Mouse (Mus musculus) limb, embryonic 12.5 days (tissue): ENCODE measurements around the gene Capn2. TPM values are rescaled to one million over a fixed set of nuclear protein-coding genes. Genes with fewer than 3 reads are reported as not detected.

Experiments
- ATAC-seq: fragments of 200-750 bp; cut with Nextera tagmentation; 2 replicates; pipeline ENCODE4 v1.8.0; 2017; ENCODE audit warnings: low read depth, moderate TSS enrichment; ENCODE audit not compliant: insufficient number of reproducible peaks, insufficient read depth, low FRiP score, low TSS enrichment
- H3K27ac ChIP-seq: fragments of 300-500 bp; sonication (generic); 2 replicates; pipeline ENCODE4 v1.5.1; 2016; ENCODE audit warnings: mild to moderate bottlenecking, moderate library complexity
- H3K27me3 ChIP-seq: fragments of 300-500 bp; sonication (generic); 2 replicates; pipeline ENCODE4 v1.6.1; 2016; ENCODE audit warnings: mild to moderate bottlenecking, moderate library complexity
- H3K36me3 ChIP-seq: fragments of 300-500 bp; sonication (generic); 2 replicates; pipeline ENCODE4 v1.6.1; 2016; ENCODE audit warnings: mild to moderate bottlenecking, moderate library complexity
- H3K4me1 ChIP-seq: fragments of 300-500 bp; sonication (generic); replicated peaks from 2 replicates; pipeline ENCODE4 v1.6.1; 2016
- H3K4me2 ChIP-seq: fragments of 300-500 bp; sonication (generic); 2 replicates; pipeline ENCODE4 v1.6.1; 2016; ENCODE audit warnings: mild to moderate bottlenecking, moderate library complexity
- H3K4me3 ChIP-seq: fragments of 300-500 bp; sonication (generic); replicated peaks from 2 replicates; pipeline ENCODE4 v1.5.1; 2016; ENCODE audit warnings: mild to moderate bottlenecking
- H3K9ac ChIP-seq: fragments of 300-500 bp; sonication (generic); replicated peaks from 2 replicates; pipeline ENCODE4 v1.6.1; 2016; ENCODE audit warnings: mild to moderate bottlenecking, moderate library complexity
- H3K9me3 ChIP-seq: fragments of 300-500 bp; sonication (generic); 2 replicates; pipeline ENCODE4 v1.6.1; 2016; ENCODE audit warnings: mild to moderate bottlenecking, moderate library complexity
- WGBS: fragments of 180-500 bp; shearing (Covaris S2); methylation state at CpG from one replicate; pipeline ENCODE4 v1.1.7; 2016; 5-methylcytosine and 5-hydroxymethylcytosine counted together
- polyA plus RNA-seq: library from polyadenylated mRNA; unstranded; fragments of >200 nt; fragmentation: Nextera tagmentation; extraction: Ambion mirVana; gene quantifications from 2 replicates; pipeline ENCODE4 v1.2.1, GENCODE M21; 2016

The Capn2 gene
- 134 TPM in 2 replicates for polyA plus RNA-seq

DNA sequence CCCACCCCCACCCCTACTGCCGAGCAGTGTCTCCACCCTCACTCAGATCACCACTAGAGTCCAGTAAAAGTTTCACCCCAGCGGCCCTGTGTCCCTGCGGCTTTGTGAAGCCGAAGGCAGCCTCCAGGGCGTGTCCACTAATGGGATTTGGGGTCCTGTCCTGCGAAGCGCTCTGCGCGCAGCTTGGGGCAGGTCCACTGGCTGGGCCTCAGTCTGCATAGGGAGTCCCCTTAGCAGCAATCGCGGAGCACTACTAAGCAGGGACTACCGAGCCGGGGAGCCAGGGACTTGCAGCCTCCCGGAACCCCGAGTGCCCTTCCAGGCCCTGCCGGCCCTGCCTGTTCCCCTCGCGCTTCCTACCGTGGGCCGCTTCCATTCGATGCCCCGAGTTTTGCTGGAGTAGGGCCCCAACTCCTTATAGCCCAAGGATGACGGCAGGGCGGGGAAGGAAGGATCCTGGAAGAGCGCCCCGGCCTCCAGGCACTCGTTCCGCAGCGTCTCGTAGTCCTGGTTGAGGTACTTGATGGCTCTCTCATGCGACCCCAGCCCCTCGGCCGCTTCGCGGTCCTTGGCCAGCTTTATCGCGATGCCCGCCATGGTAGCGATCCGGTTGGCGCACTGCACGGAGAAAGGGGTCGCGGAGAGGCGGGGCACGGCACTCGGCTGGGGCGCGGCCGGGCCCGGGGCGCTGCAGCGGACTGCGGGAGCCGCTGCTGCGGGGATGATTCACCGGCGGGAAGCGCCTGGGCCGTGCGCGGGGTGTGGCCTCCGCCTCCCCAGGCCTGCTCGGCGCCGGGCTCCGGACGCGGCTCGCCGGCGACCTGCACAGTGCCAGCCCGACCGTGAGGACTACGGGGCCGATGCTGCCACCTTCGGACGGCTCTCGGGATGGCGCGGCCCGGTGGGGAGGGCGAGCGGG lies at the start of gene Capn2:
Gene Capn2, minus strand, starts transcription at position 851 of the 919 bp plus-strand sequence.
- under 1% methylated on average over 84 of the region's 84 CpGs for WGBS
- Histone ChIP-seq H3K9ac (peak within 1 kb of the TSS; percentile 94), H3K27me3 (no peaks in the 10 kb centered on the region), H3K9me3 (no peaks in the 10 kb centered on the region), H3K27ac (peak within 1 kb of the TSS; percentile 91), H3K4me2 (peak within 1 kb of the TSS; percentile 74), H3K36me3 (peaks cover 26% of the 10 kb centered on the region), H3K4me3 (peak within 1 kb of the TSS; percentile 82), H3K4me1 (peaks cover 41% of the 10 kb centered on the region)
- peak; percentile 87 for ATAC-seq

- H3K4me1 ChIP-seq, result peaks cover 6% of the 10 kb centered on the region
- no peak for ATAC-seq
- H3K27ac ChIP-seq, result no peak overlapping the region
- H3K4me2 ChIP-seq, result no peak overlapping the region
- no peak overlapping the region for H3K9ac ChIP-seq
- 86% methylated on average over 6 of the region's 6 CpGs for WGBS
- H3K9me3 ChIP-seq, result no peaks in the 10 kb centered on the region
- H3K36me3 ChIP-seq, result no peaks in the 10 kb centered on the region
- no peaks in the 10 kb centered on the region; the same call in 1 of the 2 replicates for H3K27me3 ChIP-seq
- no peak overlapping the region for H3K4me3 ChIP-seq
Measured at GRCm38 (mm10) chr1:182565351-182565835, 48.0 kb upstream of the Capn2 start.

GRCm38 (mm10) chr1:182564408-182565120 lies 47.2 kb upstream of the Capn2 start, which contains the start of gene Capn8:
Gene Capn8, plus strand, starts transcription at chr1:182565007.
- H3K27me3 ChIP-seq, result no peaks in the 10 kb centered on the region; the same call in 1 of the 2 replicates
- 74% methylated on average over 5 of the region's 5 CpGs for WGBS
- ATAC-seq, result no peak

GRCm38 (mm10) chr1:182562576-182563370 lies 45.4 kb upstream of the Capn2 start:
- no peak for ATAC-seq
- no peaks in the 10 kb centered on the region; the same call in 1 of the 2 replicates for H3K27me3 ChIP-seq
- H3K36me3 ChIP-seq, result no peaks in the 10 kb centered on the region
- no peak overlapping the region for H3K27ac ChIP-seq
- H3K9me3 ChIP-seq, result no peaks in the 10 kb centered on the region
- 38% methylated on average over 16 of the region's 16 CpGs for WGBS
- H3K4me3 ChIP-seq, result no peak overlapping the region
- no peak overlapping the region for H3K9ac ChIP-seq
- H3K4me2 ChIP-seq, result peak overlapping the region; percentile 28
- H3K4me1 ChIP-seq, result peaks cover 6% of the 10 kb centered on the region

More at GRCm38 (mm10) chr1:182564408-182565120, 47.2 kb upstream of the Capn2 start, which contains the start of gene Capn8:
- H3K4me3 ChIP-seq, result no peak within 1 kb of the TSS
- H3K4me1 ChIP-seq, result peaks cover 6% of the 10 kb centered on the region
- H3K4me2 ChIP-seq, result no peak within 1 kb of the TSS
- H3K27ac ChIP-seq, result no peak within 1 kb of the TSS
- no peak within 1 kb of the TSS for H3K9ac ChIP-seq
- no peaks in the 10 kb centered on the region for H3K36me3 ChIP-seq
- H3K9me3 ChIP-seq, result no peaks in the 10 kb centered on the region

- H3K4me3 ChIP-seq, result no peak overlapping the region
- no peak for ATAC-seq
- no peaks in the 10 kb centered on the region for H3K9me3 ChIP-seq
- H3K4me2 ChIP-seq, result peak overlapping the region; percentile 28; the same call in 1 of the 2 replicates
- no peaks in the 10 kb centered on the region; the same call in 1 of the 2 replicates for H3K27me3 ChIP-seq
- 0 out of 2 replicates have a peak overlapping the region, but pooled peaks have one; percentile 8 for H3K27ac ChIP-seq
- no peak overlapping the region for H3K9ac ChIP-seq
- 72% methylated on average over 11 of the region's 11 CpGs for WGBS
- peaks cover 6% of the 10 kb centered on the region for H3K4me1 ChIP-seq
- H3K36me3 ChIP-seq, result no peaks in the 10 kb centered on the region
Measured at GRCm38 (mm10) chr1:182561945-182562514, 44.6 kb upstream of the Capn2 start.

GRCm38 (mm10) chr1:182560390-182561098 lies 43.1 kb upstream of the Capn2 start:
- no peak for ATAC-seq
- no peak overlapping the region for H3K4me3 ChIP-seq
- 47% methylated on average over 3 of the region's 3 CpGs for WGBS

GRCm38 (mm10) chr1:182559530-182559929 lies 42.1 kb upstream of the Capn2 start:
- WGBS, result 83% methylated on average over 11 of the region's 11 CpGs
- H3K9me3 ChIP-seq, result no peaks in the 10 kb centered on the region
- ATAC-seq, result no peak

More at GRCm38 (mm10) chr1:182560390-182561098, 43.1 kb upstream of the Capn2 start:
- Histone ChIP-seq H3K4me2 (no peak overlapping the region), H3K9ac (no peak overlapping the region), H3K4me1 (peaks cover 6% of the 10 kb centered on the region), H3K9me3 (no peaks in the 10 kb centered on the region), H3K27ac (no peak overlapping the region), H3K36me3 (no peaks in the 10 kb centered on the region), H3K27me3 (no peaks in the 10 kb centered on the region; the same call in 1 of the 2 replicates)

GRCm38 (mm10) chr1:182558271-182558670 lies 40.9 kb upstream of the Capn2 start:
- H3K9me3 ChIP-seq, result no peaks in the 10 kb centered on the region
- no peak overlapping the region for H3K27ac ChIP-seq
- H3K36me3 ChIP-seq, result no peaks in the 10 kb centered on the region
- no peak for ATAC-seq
- WGBS, result 68% methylated on average over 4 of the region's 4 CpGs
- no peak overlapping the region for H3K4me3 ChIP-seq
- H3K4me2 ChIP-seq, result no peak overlapping the region
- H3K4me1 ChIP-seq, result peaks cover 10% of the 10 kb centered on the region
- H3K27me3 ChIP-seq, result no peaks in the 10 kb centered on the region; the same call in 1 of the 2 replicates
- H3K9ac ChIP-seq, result no peak overlapping the region

More at GRCm38 (mm10) chr1:182559530-182559929, 42.1 kb upstream of the Capn2 start:
- no peaks in the 10 kb centered on the region for H3K36me3 ChIP-seq
- no peaks in the 10 kb centered on the region; the same call in 1 of the 2 replicates for H3K27me3 ChIP-seq
- H3K4me2 ChIP-seq, result no peak overlapping the region
- no peak overlapping the region for H3K9ac ChIP-seq
- no peak overlapping the region for H3K27ac ChIP-seq
- H3K4me3 ChIP-seq, result no peak overlapping the region
- peaks cover 6% of the 10 kb centered on the region for H3K4me1 ChIP-seq

DNA sequence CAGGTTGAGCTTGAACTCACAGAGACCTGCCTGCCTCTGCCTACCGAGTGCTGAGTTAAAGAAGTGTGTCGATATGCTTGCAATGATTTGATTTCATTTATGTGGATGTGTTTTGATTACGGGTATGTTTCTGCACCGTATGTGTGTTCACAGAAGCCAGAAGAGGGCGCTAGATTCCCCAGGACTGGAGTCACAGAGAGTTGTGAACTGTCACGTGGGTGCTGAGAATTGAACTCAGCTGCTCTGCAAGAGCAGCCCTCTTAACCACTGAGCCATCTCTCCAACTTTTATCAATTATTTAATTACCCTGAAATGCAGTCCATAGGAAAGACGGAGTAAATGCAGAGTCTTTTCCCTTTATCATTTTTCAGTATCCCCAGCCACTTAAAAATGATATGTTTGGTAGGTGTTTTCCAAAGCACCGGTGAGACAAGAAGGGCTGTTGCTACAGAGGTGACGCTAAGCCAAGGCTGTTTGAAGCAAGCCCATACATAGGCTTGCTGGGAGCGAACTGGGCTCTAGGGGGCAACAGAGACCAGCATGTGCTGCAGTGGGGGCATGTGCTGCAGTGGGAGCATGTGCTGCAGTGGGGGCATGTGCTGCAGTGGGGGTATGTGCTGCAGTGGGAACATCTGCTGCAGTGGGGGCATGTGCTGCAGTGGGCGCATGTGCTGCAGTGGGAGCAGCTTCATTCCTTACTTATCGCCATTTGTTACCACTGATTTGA lies 36.4 kb upstream of the Capn2 start:
- H3K9me3 ChIP-seq, result no peaks in the 10 kb centered on the region

More for the DNA sequence above, 36.4 kb upstream of the Capn2 start:
- Histone ChIP-seq H3K27me3 (no peaks in the 10 kb centered on the region), H3K36me3 (no peaks in the 10 kb centered on the region), H3K9ac (no peak overlapping the region), H3K4me1 (0 out of 2 replicates have a peak, but pooled peaks cover 4% of the 10 kb centered on the region), H3K27ac (no peak overlapping the region), H3K4me3 (no peak overlapping the region), H3K4me2 (no peak overlapping the region)
- ATAC-seq, result no peak; the same call in 1 of the 2 replicates
- 64% methylated on average over 12 of the region's 12 CpGs for WGBS
